Mouse (Mus musculus): Measurements from ENCODE around the gene Gstp3.

Gstp3 gene

GRCm38 (mm10) chr19:4059069-4059740 is at the start of gene Gstp3:
Gene Gstp3 (minus strand): TSS chr19:4059569.
- DNase-seq = no peak

GRCm38 (mm10) chr19:4108535-4108934 is 49.2 kb upstream of the Gstp3 start:
- DNase-seq = no peak

GRCm38 (mm10) chr19:4106654-4107053 is 47.3 kb upstream of the Gstp3 start:
- DNase-seq = no peak

GRCm38 (mm10) chr19:4104675-4105194 is 45.4 kb upstream of the Gstp3 start:
- DNase-seq = no peak

- DNase-seq = no peak
These were observed 44.4 kb upstream of the Gstp3 start for GRCm38 (mm10) chr19:4103792-4104191.

GRCm38 (mm10) chr19:4103294-4103693 is 43.9 kb upstream of the Gstp3 start:
- no peak for DNase-seq

GRCm38 (mm10) chr19:4102626-4103025 is 43.3 kb upstream of the Gstp3 start:
- DNase-seq = peak; percentile 38 to 49

- DNase-seq = no peak
These were observed 42.7 kb upstream of the Gstp3 start for GRCm38 (mm10) chr19:4102049-4102448.

- peak in 1 of 2 experiments; percentile 36 for DNase-seq
These were observed 42.1 kb upstream of the Gstp3 start for GRCm38 (mm10) chr19:4101466-4101865.

GRCm38 (mm10) chr19:4100718-4101261 is 41.4 kb upstream of the Gstp3 start:
- DNase-seq = peak; percentile 87 to 88

GRCm38 (mm10) chr19:4099837-4100717 is 40.7 kb upstream of the Gstp3 start, which contains the start of gene Pitpnm1:
Gene Pitpnm1 (plus strand): TSS chr19:4099998.
- DNase-seq = peak; percentile 61 to 73

- peak; percentile 93 to 94 for DNase-seq
These were observed 39.7 kb upstream of the Gstp3 start for GRCm38 (mm10) chr19:4099056-4099455.

- DNase-seq = no peak
These were observed 39.1 kb upstream of the Gstp3 start for GRCm38 (mm10) chr19:4098426-4098825.

- DNase-seq = no peak
These were observed 38.1 kb upstream of the Gstp3 start for GRCm38 (mm10) chr19:4097441-4097825.

GRCm38 (mm10) chr19:4096642-4097440 is 37.5 kb upstream of the Gstp3 start, which contains the start of gene Cdk2ap2:
Gene Cdk2ap2 (plus strand): TSS chr19:4097182.
- DNase-seq = peak; percentile 100

- DNase-seq = no peak
These were observed 36.4 kb upstream of the Gstp3 start for GRCm38 (mm10) chr19:4095802-4096201.

- DNase-seq = no peak
These were observed 35.5 kb upstream of the Gstp3 start for GRCm38 (mm10) chr19:4094774-4095303.

- no peak for DNase-seq
These were observed 35.0 kb upstream of the Gstp3 start for GRCm38 (mm10) chr19:4094348-4094747.

GRCm38 (mm10) chr19:4093772-4094171 is 34.4 kb upstream of the Gstp3 start:
- DNase-seq = no peak

- no peak for DNase-seq
These were observed 33.4 kb upstream of the Gstp3 start for GRCm38 (mm10) chr19:4092750-4093149.

- no peak for DNase-seq
These were observed 32.0 kb upstream of the Gstp3 start for GRCm38 (mm10) chr19:4091383-4091782.

GRCm38 (mm10) chr19:4090446-4090845 is 31.1 kb upstream of the Gstp3 start:
- DNase-seq = no peak
